Mouse (Mus musculus) layer of hippocampus, postnatal 14 days (tissue): ENCODE measurements around the gene Slc1a2. TPM values are rescaled to one million over a fixed set of nuclear protein-coding genes. Genes with fewer than 3 reads are reported as not detected.

ENCODE experiments used
- DNase-seq, 2 experiments: peaks; one replicate each; pipeline ENCODE4 v3.0.0; 2021 to 2022; ENCODE audit warnings: low spot score in 2 of 2, mixed read lengths in 1 of 2
- long read RNA-seq, 2 experiments: library from polyadenylated mRNA; stranded (forward); transcript quantifications; one replicate each; pipeline ENCODE4 v2.0.0; 2021
- total RNA-seq, 2 experiments: library from RNA; stranded (reverse); gene quantifications; 2 replicates each; pipeline ENCODE4 v1.2.3; 2021

Slc1a2 gene
- total RNA-seq: 1,000 to 10,000 TPM; 2,253 to 2,477 TPM
- long read RNA-seq, experiment 1, full-length matches to known transcripts: 52 of 219 reads
- long read RNA-seq, experiment 1, partial matches to known transcripts: 7 of 219 reads
- long read RNA-seq, experiment 1, other reads (novel, unspliced or antisense): 160 of 219 reads
- long read RNA-seq, experiment 2, full-length matches to known transcripts: 42 of 227 reads
- long read RNA-seq, experiment 2, partial matches to known transcripts: 9 of 227 reads
- long read RNA-seq, experiment 2, other reads (novel, unspliced or antisense): 176 of 227 reads

DNA sequence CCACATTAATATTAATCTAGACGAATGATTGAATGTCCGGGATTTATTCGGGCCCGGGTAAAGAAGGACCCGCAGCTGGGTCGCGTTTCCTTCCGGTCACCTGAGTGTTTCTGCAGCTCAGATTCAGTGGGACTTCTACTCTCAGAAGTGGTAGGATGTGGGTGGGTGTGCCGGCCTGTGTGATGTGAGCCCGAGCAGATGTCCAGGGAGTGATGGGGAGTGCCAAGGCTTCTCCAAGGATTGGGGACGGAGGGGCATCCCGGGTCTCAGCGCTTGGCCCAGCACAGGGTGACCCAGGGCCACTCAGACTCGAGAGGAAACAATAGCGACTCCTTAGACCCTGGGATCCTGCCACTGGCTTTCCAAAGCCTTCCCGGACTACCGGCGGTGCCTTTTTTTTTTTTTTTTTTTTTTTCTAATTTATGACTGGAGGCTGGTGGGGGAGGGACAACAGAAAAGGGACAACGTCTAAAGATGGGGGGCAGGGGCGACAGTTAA is at the start of gene Slc1a2:
Gene Slc1a2 (plus strand): TSS at position 497 of the 498 bp plus-strand sequence.
- peak; percentile 66 to 85 for DNase-seq

DNA sequence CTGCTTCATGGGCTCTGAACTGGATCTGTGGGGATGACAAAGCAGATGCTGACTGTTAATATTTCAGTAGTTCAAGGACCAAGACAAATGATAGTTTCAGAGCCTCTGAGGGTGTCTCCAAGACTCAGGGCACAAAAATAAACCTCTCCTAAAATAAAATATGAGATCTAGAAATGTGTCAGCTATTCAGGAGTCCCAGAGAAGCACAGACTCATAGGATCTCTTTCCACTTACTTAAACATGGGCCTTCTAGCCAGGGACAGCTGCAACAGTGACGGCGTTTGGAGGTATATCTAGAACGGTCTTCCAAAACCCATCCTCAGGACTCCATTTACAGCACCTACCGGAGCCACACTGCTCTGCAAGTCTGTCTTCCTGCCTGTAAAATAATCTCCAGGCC is 48.0 kb upstream of the Slc1a2 start:
- DNase-seq: no peak

GRCm38 (mm10) chr2:102616637-102617036 is 41.8 kb upstream of the Slc1a2 start:
- no peak for DNase-seq

DNA sequence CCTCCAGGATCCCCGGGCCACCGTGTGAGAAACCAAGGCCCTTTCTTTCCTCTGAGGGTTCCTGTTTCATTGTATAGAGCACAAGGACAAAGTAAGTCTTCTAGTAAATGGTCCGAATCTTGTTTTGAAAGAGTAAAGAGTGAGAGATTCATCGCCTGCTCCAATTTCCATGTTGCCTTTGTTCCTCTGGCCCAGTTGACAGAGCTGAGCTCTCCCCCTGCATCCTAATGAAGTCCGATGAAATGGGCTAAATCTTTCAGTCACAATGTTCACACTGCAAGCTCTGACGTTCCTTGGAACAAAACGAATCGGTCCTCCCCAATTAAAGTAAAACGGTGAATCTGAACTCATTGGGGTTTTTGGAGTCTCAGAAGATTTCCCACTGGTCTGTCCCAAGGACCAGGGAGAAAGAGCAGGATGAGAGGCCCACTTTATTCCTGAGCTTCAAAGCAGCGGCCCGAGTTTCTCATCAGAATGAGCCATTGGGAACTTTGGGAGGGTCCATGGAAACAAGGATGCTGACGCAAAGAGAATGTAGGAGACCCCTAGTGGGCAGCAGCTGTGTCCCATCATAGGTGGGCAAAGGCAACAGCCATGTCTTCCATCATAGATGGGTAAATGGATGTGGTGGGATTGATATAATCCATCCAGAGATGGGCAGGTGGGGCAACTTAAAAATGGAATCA is 37.6 kb upstream of the Slc1a2 start:
- DNase-seq: peak; percentile 21 to 76

DNA sequence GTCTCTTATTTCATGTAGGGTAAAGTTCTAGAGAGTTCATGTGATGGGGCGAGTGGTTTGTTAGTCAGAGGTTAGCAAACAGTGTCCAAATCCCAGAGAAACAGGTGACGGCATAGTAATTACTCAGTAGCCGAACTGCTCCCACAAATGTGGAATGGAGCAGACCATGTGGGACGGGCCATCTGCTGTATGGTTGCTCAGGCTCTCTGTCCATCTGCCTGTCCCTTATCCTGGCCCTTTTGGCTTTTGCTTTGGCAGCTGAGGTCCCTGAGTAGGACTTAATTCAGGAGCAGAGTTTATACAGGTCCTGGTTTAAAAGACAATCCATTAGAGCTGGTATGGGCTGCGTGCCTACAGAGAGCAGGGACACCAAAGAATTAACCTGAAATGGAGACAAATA is 36.3 kb upstream of the Slc1a2 start:
- no peak for DNase-seq

DNA sequence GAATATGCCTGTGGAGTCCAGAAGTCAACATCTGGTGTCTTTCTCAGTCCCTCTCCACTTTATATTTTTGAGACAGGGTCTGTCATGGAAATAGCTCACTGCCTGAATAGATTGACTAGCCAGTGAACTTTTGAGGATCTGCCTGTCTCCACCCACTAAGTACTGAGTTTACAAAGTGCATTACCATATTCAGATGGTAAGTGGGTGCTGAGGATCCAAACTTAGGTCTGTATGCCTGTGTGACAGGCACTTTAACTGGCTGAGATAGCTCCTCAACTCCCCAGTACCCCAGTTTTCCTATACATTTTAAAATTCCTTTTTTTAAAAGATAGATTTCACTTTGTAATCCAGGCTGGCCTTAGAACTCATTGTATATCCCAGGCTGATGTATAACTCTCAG is 35.5 kb upstream of the Slc1a2 start:
- no peak for DNase-seq

- DNase-seq: peak in 1 of 2 experiments; percentile 69
Measured at GRCm38 (mm10) chr2:102624538-102624937, 33.9 kb upstream of the Slc1a2 start.

GRCm38 (mm10) chr2:102632361-102632760 is 26.1 kb upstream of the Slc1a2 start:
- no peak for DNase-seq

DNA sequence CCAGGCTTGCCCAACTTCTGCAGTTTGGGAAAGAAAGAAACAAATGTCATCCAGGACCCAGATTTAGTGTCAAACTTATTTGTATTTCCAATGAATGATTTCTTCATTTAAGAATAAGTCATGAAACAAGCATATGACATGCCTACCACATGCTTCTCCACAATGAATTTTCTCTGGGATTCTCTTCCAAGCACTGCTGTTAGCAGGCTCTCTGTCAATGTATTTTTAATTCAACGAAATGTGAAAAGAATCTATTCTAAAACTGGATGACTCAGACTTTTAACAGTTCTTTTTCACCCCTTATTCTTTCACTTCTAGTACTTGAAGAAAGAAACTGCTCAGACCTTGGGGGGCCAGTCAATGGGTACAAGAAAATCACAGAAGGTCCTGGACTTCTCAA is 24.4 kb upstream of the Slc1a2 start:
- DNase-seq: no peak

GRCm38 (mm10) chr2:102635523-102636060 is 22.9 kb upstream of the Slc1a2 start:
- peak in 1 of 2 experiments; percentile 67 for DNase-seq

DNA sequence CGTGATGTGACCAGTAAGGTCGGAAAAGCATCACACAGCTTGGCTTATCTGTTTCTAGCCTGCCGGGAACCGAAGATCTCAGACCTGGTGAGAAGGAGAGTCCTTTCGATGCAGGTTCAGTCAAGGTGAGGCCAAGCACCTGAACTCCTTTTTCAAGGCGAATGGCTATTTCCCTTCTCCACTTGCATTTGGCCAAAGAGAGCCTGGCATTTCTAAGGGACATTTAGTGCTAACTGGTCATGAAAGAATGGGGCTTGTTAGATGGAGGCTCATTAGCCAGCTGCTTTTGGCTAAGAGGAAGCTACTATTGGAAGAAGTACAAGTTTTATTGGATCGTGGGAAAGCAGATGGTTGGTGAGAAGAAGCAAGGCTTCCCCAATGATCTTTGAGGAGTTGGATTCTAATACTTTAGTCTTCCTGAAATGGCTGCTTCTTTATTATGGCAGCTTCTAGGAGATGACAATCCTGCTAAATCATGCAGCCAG is 22.3 kb upstream of the Slc1a2 start:
- DNase-seq: peak in 1 of 2 experiments; percentile 78

- no peak for DNase-seq
Measured at GRCm38 (mm10) chr2:102638140-102638539, 20.3 kb upstream of the Slc1a2 start.

GRCm38 (mm10) chr2:102638690-102639089 is 19.8 kb upstream of the Slc1a2 start:
- DNase-seq: no peak

GRCm38 (mm10) chr2:102648845-102649500 is 9.5 kb upstream of the Slc1a2 start:
- peak in 1 of 2 experiments; percentile 87 for DNase-seq

DNA sequence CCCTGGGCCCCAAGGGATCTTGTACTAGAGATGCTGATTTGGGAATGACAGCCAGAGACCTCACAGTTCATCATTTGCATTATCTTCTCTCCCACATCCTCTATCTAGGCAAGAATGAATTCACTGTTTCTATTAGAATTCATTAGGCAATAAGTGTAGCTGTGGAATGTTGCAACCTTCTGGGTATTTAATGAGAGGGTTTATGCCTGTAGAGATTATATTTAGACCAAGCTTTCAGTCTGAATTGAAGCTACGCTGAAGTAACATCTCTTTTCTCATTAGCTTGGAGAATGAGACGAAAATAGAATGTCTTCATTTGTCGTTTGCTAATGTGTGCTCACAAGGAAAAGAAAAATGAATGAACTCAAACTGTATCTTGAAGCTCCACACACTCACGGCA is 8.1 kb upstream of the Slc1a2 start:
- no peak for DNase-seq

GRCm38 (mm10) chr2:102655966-102656725 is 2.3 kb upstream of the Slc1a2 start:
- DNase-seq: no peak

GRCm38 (mm10) chr2:102657726-102658125 is 733 bp upstream of the Slc1a2 start:
- DNase-seq: no peak

DNA sequence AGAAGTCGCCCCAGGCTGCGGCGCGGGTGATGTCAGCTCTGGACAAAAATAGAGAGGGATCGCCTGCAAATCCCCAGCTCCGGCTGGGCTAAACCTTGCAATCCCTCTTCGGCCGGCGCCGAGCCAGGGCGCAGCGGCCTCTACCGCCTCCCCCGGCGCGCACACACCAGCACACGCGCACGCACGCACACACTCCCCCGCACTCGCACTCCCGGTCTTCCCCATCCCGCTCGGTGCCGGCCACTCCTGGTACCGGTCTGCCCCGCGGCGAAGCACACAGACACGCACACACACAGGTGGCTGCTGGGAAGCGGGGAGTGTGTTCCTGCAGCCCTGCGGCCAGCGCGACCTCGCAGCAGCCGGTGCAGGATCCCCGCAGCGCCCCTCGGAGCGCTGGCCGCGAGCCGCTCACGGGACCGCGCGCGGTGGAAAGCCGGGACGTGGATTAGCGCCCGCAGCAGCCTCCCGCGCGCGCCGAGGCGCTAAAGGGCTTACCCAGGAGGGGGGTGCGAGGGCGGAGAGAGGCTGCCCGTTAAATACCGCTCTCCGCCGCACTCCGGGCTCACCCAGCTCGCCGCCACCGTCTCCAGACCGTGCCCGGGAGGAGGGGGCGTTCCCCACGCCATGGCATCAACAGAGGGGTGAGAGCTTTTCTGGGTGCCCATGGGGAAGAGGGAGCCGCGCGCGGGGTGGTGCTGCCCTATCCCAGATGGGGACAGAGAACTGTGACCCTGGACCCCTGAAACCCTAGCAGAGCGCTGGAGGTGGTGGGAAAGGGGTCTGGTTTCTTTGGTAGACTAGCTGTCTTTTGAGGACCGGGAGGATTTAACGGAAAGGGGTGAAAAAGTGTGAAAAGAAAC is 432 bp downstream of the Slc1a2 start:
- peak; percentile 74 to 78 for DNase-seq

- DNase-seq: peak in 1 of 2 experiments; percentile 5
Measured at GRCm38 (mm10) chr2:102659521-102659830, 1.0 kb downstream of the Slc1a2 start.

GRCm38 (mm10) chr2:102661052-102661451 is 2.6 kb downstream of the Slc1a2 start:
- peak in 1 of 2 experiments; percentile 17 for DNase-seq
